Mouse (Mus musculus): ENCODE measurements around the gene Jakmip3. TPM values are rescaled to one million over a fixed set of nuclear protein-coding genes. Genes with fewer than 3 reads are reported as not detected.
A peak's percentile ranks its signal among the peaks of the same experiment; 100 is the strongest.

Jakmip3 gene
- polyA plus RNA-seq, 1 experiment from 2014 or later: 1.5 TPM

DNA sequence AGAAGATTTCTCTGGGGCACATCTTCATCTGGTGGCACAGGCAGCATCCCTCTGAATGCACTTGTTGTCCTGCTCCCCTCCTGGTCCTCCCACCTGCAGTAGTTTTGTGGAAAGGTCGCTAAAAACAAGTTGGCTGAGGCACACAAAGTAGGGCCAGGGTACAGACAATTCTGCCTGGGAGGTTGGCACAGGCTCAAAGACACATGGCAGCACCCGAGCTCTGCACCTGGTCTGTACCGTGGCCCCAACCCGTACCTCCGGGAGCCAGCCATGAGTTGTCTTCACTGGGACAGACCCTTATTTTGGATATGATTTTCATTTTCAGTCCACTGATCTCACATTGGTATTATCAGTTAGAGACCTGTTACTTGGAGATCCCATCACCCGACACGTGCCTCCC lies 1.5 kb upstream of the Jakmip3 start:
- no peak overlapping the region for H3K9ac ChIP-seq (ENCODE audit: low read depth, low read length)
- ATAC-seq (ENCODE audit: low FRiP score) (no peak), DNase-seq (ENCODE audit: low spot score) (no peak)
- 83% methylated on average over 7 of the region's 7 CpGs for WGBS
- no peaks in the 10 kb centered on the region for H3K36me3 ChIP-seq (ENCODE audit: control insufficient read depth, insufficient read depth, low read length)
- no peak overlapping the region for H3K4me3 ChIP-seq (ENCODE audit: low read depth, low read length)
- H3K27ac ChIP-seq (ENCODE audit: low read depth, low read length): no peak overlapping the region
- H3K9me3 ChIP-seq (ENCODE audit: control insufficient read depth, low read length): no peaks in the 10 kb centered on the region
- no peak overlapping the region for H3K4me2 ChIP-seq (replicated peaks; ENCODE audit: low read depth, low read length)
- H3K27me3 ChIP-seq (ENCODE audit: control insufficient read depth, insufficient read depth, low read length): peaks cover 45% of the 10 kb centered on the region
- peaks cover 3% of the 10 kb centered on the region; the same call in 1 of the 2 replicates for H3K4me1 ChIP-seq (replicated peaks; ENCODE audit: control insufficient read depth, insufficient read depth, low read length)

DNA sequence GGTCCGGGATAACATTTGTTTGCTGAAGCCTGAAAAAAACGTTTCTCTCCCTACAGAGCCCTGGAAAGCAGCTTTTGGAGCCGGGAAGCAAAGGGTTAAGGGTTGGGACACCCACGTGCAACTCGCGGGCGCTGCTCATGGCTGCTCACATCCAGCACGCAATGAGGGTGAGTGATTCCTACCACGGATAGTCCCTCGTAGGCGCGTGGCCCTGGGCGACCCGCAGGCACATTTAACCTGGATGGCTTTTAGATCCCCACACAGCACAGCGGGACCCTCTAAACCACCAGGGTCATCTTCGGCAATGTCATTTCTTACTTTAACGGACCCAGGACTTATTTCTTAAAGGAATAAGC lies 296 bp upstream of the Jakmip3 start:
- WGBS: under 1% methylated on average over 17 of the region's 17 CpGs
- peak overlapping the region; percentile 38 for H3K4me3 ChIP-seq (ENCODE audit: low read depth, low read length)
- no peak overlapping the region for H3K27ac ChIP-seq (ENCODE audit: low read depth, low read length)
- H3K4me1 ChIP-seq (replicated peaks; ENCODE audit: control insufficient read depth, insufficient read depth, low read length): peaks cover 3% of the 10 kb centered on the region; the same call in 1 of the 2 replicates
- no peaks in the 10 kb centered on the region for H3K9me3 ChIP-seq (ENCODE audit: control insufficient read depth, low read length)
- H3K9ac ChIP-seq (ENCODE audit: low read depth, low read length): peak overlapping the region; percentile 3
- ATAC-seq (ENCODE audit: low FRiP score) (no peak), DNase-seq (ENCODE audit: low spot score) (peak; percentile 49)
- peak overlapping the region; percentile 59 for H3K4me2 ChIP-seq (replicated peaks; ENCODE audit: low read depth, low read length)
- H3K36me3 ChIP-seq (ENCODE audit: control insufficient read depth, insufficient read depth, low read length): no peaks in the 10 kb centered on the region
- peaks cover 45% of the 10 kb centered on the region for H3K27me3 ChIP-seq (ENCODE audit: control insufficient read depth, insufficient read depth, low read length)

DNA sequence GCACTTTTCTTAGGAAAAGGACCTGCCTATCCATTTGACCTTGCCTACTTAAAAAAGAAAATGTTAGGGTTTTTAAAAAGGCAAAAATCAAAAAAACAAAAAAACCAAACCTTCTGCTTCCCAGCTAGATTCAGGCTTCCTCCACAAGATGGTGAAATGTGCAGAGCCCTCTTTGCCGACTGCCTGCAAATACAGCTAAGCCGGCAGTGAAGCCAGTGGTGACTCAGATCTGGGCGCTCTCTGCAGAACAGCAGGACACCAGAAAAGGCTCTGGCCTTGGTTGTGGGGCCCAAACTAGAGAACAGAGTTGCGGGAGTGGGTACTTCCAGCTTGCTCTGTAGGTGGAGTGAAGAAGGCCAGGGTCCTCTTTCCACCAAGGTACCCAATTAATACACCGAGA lies 1.0 kb downstream of the Jakmip3 start:
- Histone ChIP-seq H3K36me3 (ENCODE audit: control insufficient read depth, insufficient read depth, low read length) (no peaks in the 10 kb centered on the region), H3K4me3 (ENCODE audit: low read depth, low read length) (peak overlapping the region; percentile 38; the same call in 1 of the 2 replicates), H3K4me2 (replicated peaks; ENCODE audit: low read depth, low read length) (no peak overlapping the region; the same call in 1 of the 2 replicates), H3K9ac (ENCODE audit: low read depth, low read length) (no peak overlapping the region), H3K4me1 (replicated peaks; ENCODE audit: control insufficient read depth, insufficient read depth, low read length) (peaks cover 3% of the 10 kb centered on the region; the same call in 1 of the 2 replicates), H3K9me3 (ENCODE audit: control insufficient read depth, low read length) (no peaks in the 10 kb centered on the region), H3K27ac (ENCODE audit: low read depth, low read length) (no peak overlapping the region), H3K27me3 (ENCODE audit: control insufficient read depth, insufficient read depth, low read length) (peaks cover 45% of the 10 kb centered on the region)
- DNase-seq (ENCODE audit: low spot score): no peak
- WGBS: 30% methylated on average over 5 of the region's 5 CpGs
- no peak for ATAC-seq (ENCODE audit: low FRiP score)

DNA sequence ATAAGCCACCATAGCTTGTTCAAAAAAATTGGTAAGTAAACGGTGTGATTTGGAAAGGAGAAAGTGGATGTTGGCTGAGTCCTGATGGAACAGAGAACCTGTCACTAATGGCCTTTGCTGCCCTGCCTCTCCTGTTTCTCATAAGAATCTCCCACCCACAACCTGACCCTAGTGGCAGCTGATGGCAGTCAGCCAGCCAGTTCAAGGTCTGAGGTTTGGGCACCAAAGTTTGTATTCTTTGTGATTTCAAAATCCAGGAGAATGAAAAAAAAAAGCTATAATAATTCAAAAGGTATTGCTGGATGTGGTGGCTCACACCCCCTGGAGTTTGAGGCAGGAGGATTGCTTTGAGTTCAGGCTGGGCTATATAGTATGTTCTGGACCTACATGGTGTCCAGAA lies 1.8 kb downstream of the Jakmip3 start:
- Histone ChIP-seq H3K27me3 (ENCODE audit: control insufficient read depth, insufficient read depth, low read length) (peaks cover 45% of the 10 kb centered on the region), H3K9me3 (ENCODE audit: control insufficient read depth, low read length) (no peaks in the 10 kb centered on the region), H3K4me3 (ENCODE audit: low read depth, low read length) (no peak overlapping the region), H3K36me3 (ENCODE audit: control insufficient read depth, insufficient read depth, low read length) (no peaks in the 10 kb centered on the region), H3K9ac (ENCODE audit: low read depth, low read length) (no peak overlapping the region), H3K4me1 (replicated peaks; ENCODE audit: control insufficient read depth, insufficient read depth, low read length) (peaks cover 3% of the 10 kb centered on the region; the same call in 1 of the 2 replicates), H3K27ac (ENCODE audit: low read depth, low read length) (no peak overlapping the region), H3K4me2 (replicated peaks; ENCODE audit: low read depth, low read length) (no peak overlapping the region)
- DNase-seq (ENCODE audit: low spot score): no peak
- WGBS: 96% methylated on average over 1 of the region's 1 CpGs
- ATAC-seq (ENCODE audit: low FRiP score): no peak

DNA sequence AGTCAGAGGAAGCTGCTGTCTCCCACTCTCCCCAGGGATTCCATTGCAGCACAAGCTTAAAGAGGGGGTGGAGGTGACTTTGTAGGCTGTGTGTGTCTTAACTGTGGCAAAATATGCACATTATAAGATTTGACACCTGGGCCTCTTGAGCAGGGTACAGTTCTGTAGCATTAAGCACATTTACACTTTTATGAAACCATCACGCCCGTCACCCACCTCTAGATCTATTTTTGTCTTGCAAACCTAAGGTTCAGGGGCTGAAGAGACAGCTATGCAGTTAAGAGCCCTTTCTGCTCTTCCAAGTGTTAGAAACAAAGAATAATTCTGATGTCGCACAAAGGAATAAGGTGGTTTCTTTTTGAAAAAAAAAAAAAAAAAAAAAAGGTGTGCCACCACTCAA lies 5.1 kb downstream of the Jakmip3 start:
- ATAC-seq (ENCODE audit: low FRiP score): no peak
- WGBS: 60% methylated on average over 3 of the region's 3 CpGs
- Histone ChIP-seq H3K27me3 (ENCODE audit: control insufficient read depth, insufficient read depth, low read length) (peaks cover 26% of the 10 kb centered on the region), H3K4me2 (replicated peaks; ENCODE audit: low read depth, low read length) (no peak overlapping the region), H3K27ac (ENCODE audit: low read depth, low read length) (no peak overlapping the region), H3K36me3 (ENCODE audit: control insufficient read depth, insufficient read depth, low read length) (no peaks in the 10 kb centered on the region), H3K9me3 (ENCODE audit: control insufficient read depth, low read length) (no peaks in the 10 kb centered on the region), H3K4me3 (ENCODE audit: low read depth, low read length) (no peak overlapping the region), H3K9ac (ENCODE audit: low read depth, low read length) (no peak overlapping the region), H3K4me1 (replicated peaks; ENCODE audit: control insufficient read depth, insufficient read depth, low read length) (peaks cover 3% of the 10 kb centered on the region; the same call in 1 of the 2 replicates)
- DNase-seq (ENCODE audit: low spot score): no peak

DNA sequence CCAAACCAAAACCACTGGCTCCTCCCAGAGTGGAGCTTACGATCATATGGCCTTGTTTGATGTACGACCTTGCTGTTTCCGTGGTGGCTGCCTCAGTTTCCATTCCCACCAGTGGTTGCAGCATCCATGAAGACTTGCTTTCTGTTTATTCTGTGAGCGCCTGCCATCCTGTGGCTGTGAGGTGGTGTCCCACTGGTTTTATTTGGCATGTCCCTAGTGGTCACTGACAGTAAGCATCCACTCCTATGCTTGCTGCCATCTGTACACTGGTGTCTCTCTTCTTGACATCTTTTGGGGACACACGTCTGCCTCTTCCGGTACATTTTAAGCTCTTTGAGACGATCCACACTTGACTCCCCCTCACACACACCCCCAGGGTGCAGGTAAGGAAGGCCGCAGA lies 7.2 kb downstream of the Jakmip3 start:
- Histone ChIP-seq H3K4me2 (replicated peaks; ENCODE audit: low read depth, low read length) (no peak overlapping the region), H3K4me3 (ENCODE audit: low read depth, low read length) (no peak overlapping the region), H3K36me3 (ENCODE audit: control insufficient read depth, insufficient read depth, low read length) (no peaks in the 10 kb centered on the region), H3K9me3 (ENCODE audit: control insufficient read depth, low read length) (no peaks in the 10 kb centered on the region), H3K4me1 (replicated peaks; ENCODE audit: control insufficient read depth, insufficient read depth, low read length) (no peaks in the 10 kb centered on the region), H3K27me3 (ENCODE audit: control insufficient read depth, insufficient read depth, low read length) (peaks cover 5% of the 10 kb centered on the region; the same call in 1 of the 2 replicates), H3K9ac (ENCODE audit: low read depth, low read length) (no peak overlapping the region), H3K27ac (ENCODE audit: low read depth, low read length) (no peak overlapping the region)
- DNase-seq (ENCODE audit: low spot score): no peak
- 88% methylated on average over 8 of the region's 8 CpGs for WGBS
- no peak for ATAC-seq (ENCODE audit: low FRiP score)

DNA sequence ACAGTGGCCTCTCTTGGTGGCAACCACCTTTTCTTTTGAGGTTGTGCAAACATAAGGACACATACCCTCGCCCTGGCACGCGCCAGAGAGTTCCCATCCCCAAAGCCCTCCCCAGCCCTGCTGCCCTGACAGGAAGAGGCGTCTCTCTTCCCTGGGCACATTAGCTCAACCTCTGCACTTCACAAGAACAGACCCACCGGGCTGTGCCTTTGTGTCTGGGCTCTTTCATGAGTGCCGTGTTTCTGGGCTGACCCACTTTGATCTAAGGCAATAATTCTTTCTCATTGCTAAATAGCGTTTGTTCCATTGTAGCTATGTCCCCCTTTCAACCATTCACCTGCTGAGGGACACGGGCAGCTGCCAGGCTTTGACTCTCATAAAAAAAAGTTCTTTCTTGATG lies 7.8 kb downstream of the Jakmip3 start:
- no peak overlapping the region for H3K9ac ChIP-seq (ENCODE audit: low read depth, low read length)
- WGBS: 50% methylated on average over 8 of the region's 8 CpGs
- no peak overlapping the region for H3K4me3 ChIP-seq (ENCODE audit: low read depth, low read length)
- peaks cover 5% of the 10 kb centered on the region; the same call in 1 of the 2 replicates for H3K27me3 ChIP-seq (ENCODE audit: control insufficient read depth, insufficient read depth, low read length)
- DNase-seq (ENCODE audit: low spot score): no peak
- no peaks in the 10 kb centered on the region for H3K9me3 ChIP-seq (ENCODE audit: control insufficient read depth, low read length)
- no peak for ATAC-seq (ENCODE audit: low FRiP score)
- no peak overlapping the region for H3K4me2 ChIP-seq (replicated peaks; ENCODE audit: low read depth, low read length)
- H3K36me3 ChIP-seq (ENCODE audit: control insufficient read depth, insufficient read depth, low read length): no peaks in the 10 kb centered on the region
- H3K4me1 ChIP-seq (replicated peaks; ENCODE audit: control insufficient read depth, insufficient read depth, low read length): no peaks in the 10 kb centered on the region
- H3K27ac ChIP-seq (ENCODE audit: low read depth, low read length): no peak overlapping the region

DNA sequence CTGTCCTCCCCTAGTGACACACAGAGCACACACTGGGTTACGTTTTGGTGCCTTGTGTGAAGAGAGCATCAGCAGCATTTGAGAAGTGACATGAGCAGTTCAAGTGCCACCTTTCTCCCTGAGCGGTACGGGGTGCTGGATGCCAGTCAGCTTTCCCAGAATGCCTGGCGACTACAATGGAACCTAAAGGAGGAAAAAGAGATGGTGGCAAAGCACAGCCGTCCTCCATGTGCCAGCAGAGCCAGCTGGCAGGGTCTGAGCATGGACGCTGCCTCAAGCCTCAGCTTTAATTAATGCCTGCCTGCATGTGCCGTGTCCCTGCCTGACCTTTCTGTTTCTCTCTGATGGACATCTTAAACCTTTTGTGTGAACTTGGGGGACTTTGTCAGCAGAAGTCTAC lies 15.3 kb downstream of the Jakmip3 start:
- Histone ChIP-seq H3K9me3 (ENCODE audit: control insufficient read depth, low read length) (no peaks in the 10 kb centered on the region), H3K36me3 (ENCODE audit: control insufficient read depth, insufficient read depth, low read length) (no peaks in the 10 kb centered on the region), H3K4me1 (replicated peaks; ENCODE audit: control insufficient read depth, insufficient read depth, low read length) (no peaks in the 10 kb centered on the region), H3K9ac (ENCODE audit: low read depth, low read length) (no peak overlapping the region), H3K27me3 (ENCODE audit: control insufficient read depth, insufficient read depth, low read length) (no peaks in the 10 kb centered on the region), H3K4me3 (ENCODE audit: low read depth, low read length) (no peak overlapping the region), H3K27ac (ENCODE audit: low read depth, low read length) (no peak overlapping the region), H3K4me2 (replicated peaks; ENCODE audit: low read depth, low read length) (no peak overlapping the region)
- DNase-seq (ENCODE audit: low spot score): no peak
- 84% methylated on average over 7 of the region's 7 CpGs for WGBS
- no peak for ATAC-seq (ENCODE audit: low FRiP score)

DNA sequence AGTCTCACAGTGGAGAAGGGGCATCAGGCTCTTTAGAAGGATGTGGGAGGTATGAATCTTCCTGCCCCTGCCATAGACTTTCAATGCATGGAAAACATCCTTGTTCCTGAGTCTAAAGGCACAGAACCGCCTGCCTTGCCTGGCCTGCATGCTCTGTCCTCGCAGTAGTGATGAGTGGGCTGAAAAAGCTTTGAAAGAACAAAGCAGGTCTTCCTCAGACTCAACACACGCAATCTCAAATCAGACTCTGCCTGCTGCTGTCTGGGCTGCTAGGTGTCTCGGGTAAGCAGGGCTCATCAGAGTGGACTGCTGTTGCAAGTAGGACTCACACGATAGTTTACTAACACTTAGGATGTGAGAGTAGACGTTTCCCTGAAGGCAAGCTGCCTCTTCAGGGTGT lies 16.6 kb downstream of the Jakmip3 start:
- H3K36me3 ChIP-seq (ENCODE audit: control insufficient read depth, insufficient read depth, low read length): no peaks in the 10 kb centered on the region
- H3K27ac ChIP-seq (ENCODE audit: low read depth, low read length): no peak overlapping the region
- no peaks in the 10 kb centered on the region for H3K9me3 ChIP-seq (ENCODE audit: control insufficient read depth, low read length)
- no peak for DNase-seq (ENCODE audit: low spot score)
- H3K9ac ChIP-seq (ENCODE audit: low read depth, low read length): no peak overlapping the region
- H3K4me2 ChIP-seq (replicated peaks; ENCODE audit: low read depth, low read length): no peak overlapping the region
- WGBS: 80% methylated on average over 6 of the region's 6 CpGs
- no peak for ATAC-seq (ENCODE audit: low FRiP score)
- no peaks in the 10 kb centered on the region for H3K4me1 ChIP-seq (replicated peaks; ENCODE audit: control insufficient read depth, insufficient read depth, low read length)
- no peak overlapping the region for H3K4me3 ChIP-seq (ENCODE audit: low read depth, low read length)
- no peaks in the 10 kb centered on the region for H3K27me3 ChIP-seq (ENCODE audit: control insufficient read depth, insufficient read depth, low read length)
